Mouse (Mus musculus): ENCODE results near the gene Utp4.

GRCm38 (mm10) chr8:106880121-106880707 is 13.2 kb upstream of the Utp4 start:
- TF ChIP-seq CTCF (IDR thresholded peaks at IDR 0.05; ENCODE audit: low read depth) (no peak), EP300 (IDR thresholded peaks at IDR 0.05; ENCODE audit: low read depth) (no peak)
